Mouse (Mus musculus): ENCODE results near the gene Dusp19. TPM values are rescaled to one million over a fixed set of nuclear protein-coding genes. Genes with fewer than 3 reads are reported as not detected.

The Dusp19 gene
- total and polyA plus RNA-seq, 2 experiments from 2014 or later, result 11.0 to 18.4 TPM

GRCm38 (mm10) chr2:80600611-80601010 is 16.2 kb upstream of the Dusp19 start:
- no peaks in the 10 kb centered on the region for H3K9me3 ChIP-seq (ENCODE audit: low read length)
- ATAC-seq (ENCODE audit: low FRiP score) (no peak), DNase-seq (ENCODE audit: low spot score) (no peak)
- H3K4me1 ChIP-seq (ENCODE audit: insufficient read depth, low read length), result no peaks in the 10 kb centered on the region
- no peak overlapping the region for H3K27ac ChIP-seq (ENCODE audit: low read depth, low read length)
- no peak for TF ChIP-seq CTCF (IDR thresholded peaks at IDR 0.05)
- H3K27me3 ChIP-seq (ENCODE audit: insufficient read depth, low read length), result no peaks in the 10 kb centered on the region
- no peak overlapping the region for H3K9ac ChIP-seq (replicated peaks; ENCODE audit: low read length, poor library complexity, severe bottlenecking)
- no peak overlapping the region for H3K4me2 ChIP-seq (ENCODE audit: low read depth, low read length, poor library complexity, severe bottlenecking)
- H3K4me3 ChIP-seq (ENCODE audit: low read depth, low read length), result no peak overlapping the region
- H3K36me3 ChIP-seq (ENCODE audit: insufficient read depth, low read length), result no peaks in the 10 kb centered on the region

- Histone ChIP-seq H3K36me3 (ENCODE audit: insufficient read depth, low read length) (no peaks in the 10 kb centered on the region), H3K9ac (replicated peaks; ENCODE audit: low read length, poor library complexity, severe bottlenecking) (no peak overlapping the region), H3K4me1 (ENCODE audit: insufficient read depth, low read length) (no peaks in the 10 kb centered on the region), H3K27me3 (ENCODE audit: insufficient read depth, low read length) (no peaks in the 10 kb centered on the region), H3K27ac (ENCODE audit: low read depth, low read length) (no peak overlapping the region), H3K4me2 (ENCODE audit: low read depth, low read length, poor library complexity, severe bottlenecking) (no peak overlapping the region), H3K9me3 (ENCODE audit: low read length) (no peaks in the 10 kb centered on the region), H3K4me3 (ENCODE audit: low read depth, low read length) (no peak overlapping the region)
- ATAC-seq (ENCODE audit: low FRiP score) (no peak), DNase-seq (ENCODE audit: low spot score) (no peak)
- 95% methylated on average over 12 of the region's 13 CpGs for WGBS
- TF ChIP-seq CTCF (IDR thresholded peaks at IDR 0.05), result no peak
Observed at GRCm38 (mm10) chr2:80602756-80603155, 14.1 kb upstream of the Dusp19 start.

- TF ChIP-seq CTCF (IDR thresholded peaks at IDR 0.05), result no peak
- H3K27ac ChIP-seq (ENCODE audit: low read depth, low read length), result no peak overlapping the region
- H3K9ac ChIP-seq (replicated peaks; ENCODE audit: low read length, poor library complexity, severe bottlenecking), result no peak overlapping the region
- peak; percentile 40 for DNase-seq (ENCODE audit: low spot score)
- no peak overlapping the region for H3K4me3 ChIP-seq (ENCODE audit: low read depth, low read length)
- ATAC-seq (ENCODE audit: low FRiP score), result no peak
- H3K27me3 ChIP-seq (ENCODE audit: insufficient read depth, low read length), result no peaks in the 10 kb centered on the region
- H3K36me3 ChIP-seq (ENCODE audit: insufficient read depth, low read length), result no peaks in the 10 kb centered on the region
- no peaks in the 10 kb centered on the region for H3K9me3 ChIP-seq (ENCODE audit: low read length)
- H3K4me2 ChIP-seq (ENCODE audit: low read depth, low read length, poor library complexity, severe bottlenecking), result no peak overlapping the region
- H3K4me1 ChIP-seq (ENCODE audit: insufficient read depth, low read length), result no peaks in the 10 kb centered on the region
- 76% methylated on average over 19 of the region's 19 CpGs for WGBS
Observed at GRCm38 (mm10) chr2:80603771-80604426, 12.9 kb upstream of the Dusp19 start.

- H3K4me3 ChIP-seq (ENCODE audit: low read depth, low read length), result no peak overlapping the region
- H3K9me3 ChIP-seq (ENCODE audit: low read length), result no peaks in the 10 kb centered on the region
- ATAC-seq (ENCODE audit: low FRiP score), result no peak
- no peak overlapping the region for H3K9ac ChIP-seq (replicated peaks; ENCODE audit: low read length, poor library complexity, severe bottlenecking)
- no peaks in the 10 kb centered on the region for H3K27me3 ChIP-seq (ENCODE audit: insufficient read depth, low read length)
- H3K4me1 ChIP-seq (ENCODE audit: insufficient read depth, low read length), result no peaks in the 10 kb centered on the region
- WGBS, result 67% methylated on average over 1 of the region's 1 CpGs
- H3K4me2 ChIP-seq (ENCODE audit: low read depth, low read length, poor library complexity, severe bottlenecking), result no peak overlapping the region
- H3K27ac ChIP-seq (ENCODE audit: low read depth, low read length), result no peak overlapping the region
- H3K36me3 ChIP-seq (ENCODE audit: insufficient read depth, low read length), result no peaks in the 10 kb centered on the region
- DNase-seq (ENCODE audit: low spot score), result peak; percentile 18
- TF ChIP-seq CTCF (IDR thresholded peaks at IDR 0.05), result no peak
Observed at GRCm38 (mm10) chr2:80612286-80612685, 4.6 kb upstream of the Dusp19 start.

GRCm38 (mm10) chr2:80612796-80613195 is 4.0 kb upstream of the Dusp19 start:
- ATAC-seq (ENCODE audit: low FRiP score) (no peak), DNase-seq (ENCODE audit: low spot score) (peak; percentile 46)
- H3K9ac ChIP-seq (replicated peaks; ENCODE audit: low read length, poor library complexity, severe bottlenecking), result no peak overlapping the region
- H3K4me2 ChIP-seq (ENCODE audit: low read depth, low read length, poor library complexity, severe bottlenecking), result no peak overlapping the region
- H3K4me1 ChIP-seq (ENCODE audit: insufficient read depth, low read length), result peaks cover under 1% of the 10 kb centered on the region; the same call in 1 of the 2 replicates
- WGBS, result 69% methylated on average over 2 of the region's 2 CpGs
- H3K27me3 ChIP-seq (ENCODE audit: insufficient read depth, low read length), result no peaks in the 10 kb centered on the region
- TF ChIP-seq CTCF (IDR thresholded peaks at IDR 0.05), result no peak
- H3K4me3 ChIP-seq (ENCODE audit: low read depth, low read length), result no peak overlapping the region
- no peaks in the 10 kb centered on the region for H3K36me3 ChIP-seq (ENCODE audit: insufficient read depth, low read length)
- H3K27ac ChIP-seq (ENCODE audit: low read depth, low read length), result no peak overlapping the region
- H3K9me3 ChIP-seq (ENCODE audit: low read length), result no peaks in the 10 kb centered on the region

GRCm38 (mm10) chr2:80618991-80619390 is 2.1 kb downstream of the Dusp19 start:
- Histone ChIP-seq H3K4me1 (ENCODE audit: insufficient read depth, low read length) (peaks cover 3% of the 10 kb centered on the region; the same call in 1 of the 2 replicates), H3K36me3 (ENCODE audit: insufficient read depth, low read length) (0 out of 2 replicates have a peak, but pooled peaks cover 3% of the 10 kb centered on the region), H3K4me2 (ENCODE audit: low read depth, low read length, poor library complexity, severe bottlenecking) (no peak overlapping the region), H3K27me3 (ENCODE audit: insufficient read depth, low read length) (no peaks in the 10 kb centered on the region), H3K9ac (replicated peaks; ENCODE audit: low read length, poor library complexity, severe bottlenecking) (no peak overlapping the region), H3K27ac (ENCODE audit: low read depth, low read length) (no peak overlapping the region), H3K9me3 (ENCODE audit: low read length) (no peaks in the 10 kb centered on the region), H3K4me3 (ENCODE audit: low read depth, low read length) (no peak overlapping the region)
- no peak for TF ChIP-seq CTCF (IDR thresholded peaks at IDR 0.05)
- no peak for ATAC-seq (ENCODE audit: low FRiP score)
- DNase-seq (ENCODE audit: low spot score), result no peak
- 89% methylated on average over 3 of the region's 3 CpGs for WGBS

Measured in midbrain, postnatal 0 days (tissue).